Mouse (Mus musculus) hindbrain, embryonic 16.5 days (tissue): ENCODE results near the gene Atcay. TPM values are rescaled to one million over a fixed set of nuclear protein-coding genes. Genes with fewer than 3 reads are reported as not detected.
A peak's percentile ranks its signal among the peaks of the same experiment; 100 is the strongest.
"Not testable (repeated sequence)": the region's sequence is repeated elsewhere in the genome, so short reads cannot be mapped to it uniquely, and the experiment has no call there.

Experiments used
- ATAC-seq: fragments of 200-750 bp; cut with Nextera tagmentation; 2 replicates; pipeline ENCODE4 v1.8.0; 2017; ENCODE audit warnings: moderate TSS enrichment, moderate library complexity
- H3K27ac ChIP-seq: fragments of 300-500 bp; sonication (generic); 2 replicates; pipeline ENCODE4 v1.5.1; 2014; ENCODE audit warnings: low read depth, mild to moderate bottlenecking, control low read depth, low read length, moderate library complexity
- H3K27me3 ChIP-seq: fragments of 300-500 bp; sonication (generic); replicated peaks from 2 replicates; pipeline ENCODE4 v1.6.1; 2014; ENCODE audit warnings: low read length; ENCODE audit not compliant: control insufficient read depth, insufficient read depth
- H3K36me3 ChIP-seq: fragments of 300-500 bp; sonication (generic); 2 replicates; pipeline ENCODE4 v1.6.1; 2014; ENCODE audit warnings: mild to moderate bottlenecking, low read length, moderate library complexity, mixed read lengths; ENCODE audit not compliant: control insufficient read depth, insufficient read depth
- H3K4me1 ChIP-seq: fragments of 300-500 bp; sonication (generic); 2 replicates; pipeline ENCODE4 v1.6.1; 2014; ENCODE audit warnings: low read depth, low read length; ENCODE audit not compliant: control insufficient read depth, insufficient read depth
- H3K4me2 ChIP-seq: fragments of 300-500 bp; sonication (generic); 2 replicates; pipeline ENCODE4 v1.6.1; 2014; ENCODE audit warnings: mild to moderate bottlenecking, low read length, control low read depth, moderate library complexity
- H3K4me3 ChIP-seq: fragments of 300-500 bp; sonication (generic); 2 replicates; pipeline ENCODE4 v1.5.1; 2014; ENCODE audit warnings: mild to moderate bottlenecking, low read length, control low read depth, moderate library complexity
- H3K9ac ChIP-seq: fragments of 300-500 bp; sonication (generic); 2 replicates; pipeline ENCODE4 v1.6.1; 2014; ENCODE audit warnings: low read depth, mild to moderate bottlenecking, control low read depth, low read length, moderate library complexity
- H3K9me3 ChIP-seq: fragments of 300-500 bp; sonication (generic); 2 replicates; pipeline ENCODE4 v1.6.1; 2014; ENCODE audit warnings: mild to moderate bottlenecking, low read length, moderate library complexity; ENCODE audit not compliant: control insufficient read depth
- WGBS: fragments of 180-500 bp; shearing (Covaris S2); extraction: QIAGEN DNeasy Blood & Tissue Kit; methylation state at CpG from one replicate; pipeline ENCODE4 v1.1.7; 2014; 5-methylcytosine and 5-hydroxymethylcytosine counted together
- polyA plus RNA-seq: library from polyadenylated mRNA; unstranded; fragments of >200 nt; fragmentation: Nextera tagmentation; extraction: Ambion mirVana; gene quantifications from 2 replicates; pipeline ENCODE4 v1.2.1, GENCODE M21; 2015

The Atcay gene
- polyA plus RNA-seq, 1 experiment from 2014 or later, result 85.6 TPM

DNA sequence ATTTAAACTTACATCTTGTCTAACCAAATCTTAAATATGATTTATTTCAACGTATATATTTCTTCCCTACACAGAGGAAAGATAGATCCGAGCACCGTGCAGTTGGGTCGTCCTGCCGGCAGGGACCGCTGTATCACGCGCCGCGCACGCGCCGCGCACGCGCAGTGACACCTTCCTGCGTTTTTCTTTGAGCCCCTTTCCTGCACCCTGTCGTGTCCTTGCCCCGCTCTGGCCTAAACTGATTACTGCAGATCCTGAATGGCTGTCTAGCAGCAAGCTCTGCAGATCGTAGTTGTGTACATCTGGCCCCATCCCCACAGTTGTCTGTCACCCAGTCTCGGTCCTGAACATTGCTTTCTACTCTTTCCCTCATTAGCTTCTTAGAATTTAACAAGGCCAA lies 57.5 kb downstream of the Atcay start:
- H3K9me3 ChIP-seq, result no peaks in the 10 kb centered on the region
- H3K27me3 ChIP-seq, result no peaks in the 10 kb centered on the region
- peak overlapping the region; percentile 85 for H3K27ac ChIP-seq
- peak overlapping the region; percentile 14 for H3K4me3 ChIP-seq
- H3K4me2 ChIP-seq, result peak overlapping the region; percentile 55
- 6% methylated on average over 21 of the region's 21 CpGs for WGBS
- peak; percentile 12 for ATAC-seq
- H3K36me3 ChIP-seq, result peaks cover 6% of the 10 kb centered on the region; the same call in 1 of the 2 replicates
- peaks cover 42% of the 10 kb centered on the region for H3K4me1 ChIP-seq
- peak overlapping the region; percentile 63 for H3K9ac ChIP-seq

DNA sequence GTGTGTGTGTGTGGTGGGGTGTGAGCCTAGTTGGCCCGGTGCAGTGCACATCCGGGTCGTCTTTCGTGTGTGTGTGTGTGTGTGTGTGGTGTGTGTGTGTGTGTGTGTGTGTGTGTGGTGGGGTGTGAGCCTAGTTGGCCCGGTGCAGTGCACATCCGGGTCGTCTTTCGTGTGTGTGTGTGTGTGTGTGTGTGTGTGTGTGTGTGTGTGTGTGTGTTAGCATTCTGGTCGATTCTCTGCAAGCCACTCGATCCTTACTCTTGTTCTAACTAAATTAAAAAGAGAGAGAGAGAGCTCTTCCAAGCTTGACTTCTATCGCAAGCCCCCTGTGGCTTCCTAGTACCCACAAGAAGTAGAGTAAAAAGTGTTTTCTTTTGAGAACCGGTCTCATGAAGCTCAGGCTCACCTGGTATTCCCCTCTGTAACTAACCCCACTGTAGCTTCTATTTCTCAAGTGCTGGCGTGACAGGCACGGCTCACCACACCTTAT lies 61.2 kb downstream of the Atcay start:
- WGBS, result 39% methylated on average over 6 of the region's 14 CpGs
- Histone ChIP-seq H3K4me2 (peak overlapping the region; percentile 0; the same call in 1 of the 2 replicates), H3K4me1 (peaks cover 34% of the 10 kb centered on the region)
- H3K4me3 ChIP-seq, H3K27ac ChIP-seq, H3K36me3 ChIP-seq, ATAC-seq, H3K9me3 ChIP-seq, H3K9ac ChIP-seq, H3K27me3 ChIP-seq: not testable (repeated sequence)

DNA sequence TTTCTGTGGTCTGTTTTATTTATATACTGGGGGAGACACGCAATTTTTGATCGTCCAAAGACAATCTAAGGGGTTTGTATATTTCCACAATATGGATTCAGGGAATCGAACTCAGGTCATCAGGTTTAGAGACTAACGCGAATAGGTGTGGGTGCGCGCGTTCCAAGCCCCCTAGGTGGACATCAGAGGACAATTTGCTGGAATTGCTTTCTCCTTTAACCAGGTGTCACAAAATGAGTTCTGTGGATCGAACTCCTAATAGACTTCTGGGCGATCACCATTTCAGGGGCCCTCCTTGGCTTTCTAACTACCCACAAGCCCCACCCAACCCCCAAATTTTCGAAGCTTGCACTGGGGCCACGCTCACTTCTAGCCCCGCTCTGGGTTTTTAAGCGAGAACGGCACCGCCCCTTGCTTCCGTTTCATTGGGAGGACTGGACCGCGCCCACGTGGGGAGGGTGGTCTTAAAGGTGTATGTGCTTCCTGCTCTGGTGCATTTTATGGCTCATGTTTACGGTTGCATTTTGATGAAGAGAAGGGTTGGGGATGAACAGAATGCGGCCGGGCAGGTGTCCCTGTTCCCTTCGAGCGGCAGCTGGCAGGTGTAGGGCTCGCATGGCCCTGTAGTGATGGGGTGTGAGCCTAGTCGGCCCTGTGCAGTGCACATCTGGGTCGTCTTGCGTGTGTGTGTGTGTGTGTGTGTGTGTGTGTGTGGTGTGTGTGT lies 62.0 kb downstream of the Atcay start:
- Histone ChIP-seq H3K9me3 (no peaks in the 10 kb centered on the region), H3K36me3 (peaks cover under 1% of the 10 kb centered on the region; the same call in 1 of the 2 replicates), H3K27me3 (no peaks in the 10 kb centered on the region), H3K4me2 (peak overlapping the region; percentile 94), H3K9ac (peak overlapping the region; percentile 64), H3K4me3 (peak overlapping the region; percentile 40), H3K27ac (peak overlapping the region; percentile 80), H3K4me1 (peaks cover 26% of the 10 kb centered on the region)
- peak; percentile 44 for ATAC-seq
- 6% methylated on average over 29 of the region's 29 CpGs for WGBS

DNA sequence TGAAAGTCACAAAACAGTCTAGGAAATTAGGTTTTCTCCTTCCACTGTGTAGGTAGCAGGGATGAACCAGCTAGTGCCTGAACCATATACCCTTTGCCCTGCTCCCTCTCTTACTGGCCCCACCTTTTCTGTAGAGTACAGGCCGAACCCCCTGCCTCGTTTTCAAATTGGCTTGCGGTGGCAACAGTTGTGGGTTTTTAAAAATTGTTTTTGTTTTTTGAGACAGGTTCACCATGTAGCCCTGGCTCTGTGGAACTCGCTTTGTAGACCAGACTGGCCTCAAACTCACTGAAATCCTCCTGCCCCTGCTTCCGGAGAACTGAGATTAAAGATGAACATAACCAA lies 62.6 kb downstream of the Atcay start:
- Histone ChIP-seq H3K4me1 (peaks cover 21% of the 10 kb centered on the region), H3K9me3 (no peaks in the 10 kb centered on the region), H3K27me3 (no peaks in the 10 kb centered on the region), H3K4me3 (peak overlapping the region; percentile 40), H3K27ac (peak overlapping the region; percentile 80), H3K4me2 (peak overlapping the region; percentile 94), H3K9ac (peak overlapping the region; percentile 64), H3K36me3 (peaks cover 5% of the 10 kb centered on the region; the same call in 1 of the 2 replicates)
- WGBS, result 5% methylated on average over 5 of the region's 5 CpGs
- ATAC-seq, result peak; percentile 49

DNA sequence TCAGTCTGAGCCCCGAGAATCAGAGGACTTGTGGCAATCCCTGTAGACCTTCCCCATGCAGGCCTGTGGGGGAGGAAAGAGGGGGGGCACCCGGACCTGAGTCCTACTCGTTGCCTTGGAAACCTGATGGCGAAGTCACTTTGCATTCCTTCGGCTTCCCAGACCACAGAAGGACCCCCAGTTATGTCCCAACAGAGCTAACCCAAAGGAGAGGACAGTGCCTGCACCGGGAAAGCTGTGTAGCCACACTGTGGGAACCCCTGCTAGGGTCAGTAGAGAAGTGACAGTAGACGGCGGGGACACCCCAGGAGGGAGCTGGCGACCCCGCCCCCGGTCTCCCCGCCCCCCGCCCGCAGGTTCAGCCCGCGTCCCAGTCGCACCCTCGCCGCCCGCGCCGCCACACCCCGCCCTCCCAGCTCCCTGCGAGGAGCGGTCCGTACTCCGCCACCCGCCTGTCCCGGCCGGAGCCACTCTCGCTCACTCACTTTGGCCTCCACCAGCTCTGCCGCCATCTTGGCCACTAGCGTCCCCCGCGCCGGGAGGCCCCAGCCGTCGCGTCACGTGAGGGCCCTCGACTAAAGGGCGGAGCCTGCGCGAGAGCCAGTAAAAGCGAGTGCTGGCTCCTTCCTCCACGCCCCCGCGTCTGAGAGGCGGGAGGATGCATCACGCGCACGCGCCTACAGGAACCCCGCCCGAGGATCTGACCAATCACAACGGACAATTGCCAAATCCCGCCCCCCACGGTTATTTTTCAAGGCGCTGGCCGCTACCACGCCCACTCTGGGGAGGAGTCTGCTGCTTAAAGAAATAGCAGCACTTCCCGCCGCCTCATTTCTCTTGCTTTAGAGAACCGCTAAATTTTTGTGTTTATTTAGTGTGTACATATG lies 63.2 kb downstream of the Atcay start, which contains the start of gene Pias4:
Gene Pias4, minus strand, starts transcription at position 724 of the 887 bp plus-strand sequence.
- ATAC-seq, result peak; percentile 86
- Histone ChIP-seq H3K27ac (peak within 1 kb of the TSS; percentile 80), H3K36me3 (peaks cover 5% of the 10 kb centered on the region; the same call in 1 of the 2 replicates), H3K4me1 (peaks cover 18% of the 10 kb centered on the region), H3K9me3 (no peaks in the 10 kb centered on the region), H3K27me3 (no peaks in the 10 kb centered on the region), H3K4me3 (peak within 1 kb of the TSS; percentile 81), H3K9ac (peak within 1 kb of the TSS; percentile 85), H3K4me2 (peak within 1 kb of the TSS; percentile 94)
- 0% methylated on average over 59 of the region's 64 CpGs for WGBS

DNA sequence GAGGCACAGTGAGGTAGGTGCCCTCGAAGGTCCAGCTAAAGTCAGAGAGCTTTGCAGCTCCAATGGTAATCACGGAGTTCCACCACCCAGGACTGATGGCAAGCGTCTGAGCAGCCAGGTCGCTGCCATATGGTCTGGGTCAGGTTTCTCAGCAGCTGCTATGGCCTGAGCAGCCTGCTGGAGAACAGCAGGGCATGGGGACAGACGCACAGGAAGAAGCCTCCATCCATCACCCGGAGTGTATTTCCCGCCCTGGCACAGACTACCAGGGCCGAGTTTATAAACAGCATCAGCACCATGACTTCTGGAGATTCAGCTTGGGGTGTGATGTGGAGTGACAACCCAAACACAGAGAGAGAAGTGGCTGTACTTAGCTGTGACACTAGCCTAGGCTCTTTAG lies 65.5 kb downstream of the Atcay start:
- Histone ChIP-seq H3K4me1 (peaks cover 18% of the 10 kb centered on the region), H3K4me3 (no peak overlapping the region), H3K9me3 (no peaks in the 10 kb centered on the region), H3K9ac (no peak overlapping the region), H3K4me2 (no peak overlapping the region), H3K36me3 (peaks cover 14% of the 10 kb centered on the region; the same call in 1 of the 2 replicates), H3K27me3 (no peaks in the 10 kb centered on the region), H3K27ac (no peak overlapping the region)
- no peak for ATAC-seq
- WGBS, result 77% methylated on average over 8 of the region's 8 CpGs

DNA sequence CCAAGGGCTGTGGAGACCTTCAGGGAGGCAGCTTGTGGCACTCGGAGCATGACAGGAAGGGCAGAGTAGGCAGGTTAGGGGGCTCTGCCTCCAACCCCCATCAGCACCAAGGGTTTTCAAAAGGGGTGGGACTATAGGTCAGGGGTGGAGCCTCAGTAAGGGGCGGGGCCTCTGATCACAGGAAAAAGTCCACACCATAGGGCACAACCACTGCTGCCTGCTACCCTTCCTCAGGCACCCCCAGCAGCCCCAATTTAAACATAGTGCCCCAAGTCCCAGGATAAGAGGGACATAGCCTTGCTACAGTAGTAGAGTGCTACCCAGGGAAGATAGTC lies 68.3 kb downstream of the Atcay start:
- Histone ChIP-seq H3K4me1 (peaks cover 13% of the 10 kb centered on the region), H3K27me3 (no peaks in the 10 kb centered on the region), H3K4me3 (no peak overlapping the region), H3K4me2 (no peak overlapping the region), H3K27ac (no peak overlapping the region), H3K9me3 (no peaks in the 10 kb centered on the region), H3K36me3 (peaks cover 19% of the 10 kb centered on the region), H3K9ac (no peak overlapping the region)
- ATAC-seq, result no peak
- 71% methylated on average over 2 of the region's 2 CpGs for WGBS

DNA sequence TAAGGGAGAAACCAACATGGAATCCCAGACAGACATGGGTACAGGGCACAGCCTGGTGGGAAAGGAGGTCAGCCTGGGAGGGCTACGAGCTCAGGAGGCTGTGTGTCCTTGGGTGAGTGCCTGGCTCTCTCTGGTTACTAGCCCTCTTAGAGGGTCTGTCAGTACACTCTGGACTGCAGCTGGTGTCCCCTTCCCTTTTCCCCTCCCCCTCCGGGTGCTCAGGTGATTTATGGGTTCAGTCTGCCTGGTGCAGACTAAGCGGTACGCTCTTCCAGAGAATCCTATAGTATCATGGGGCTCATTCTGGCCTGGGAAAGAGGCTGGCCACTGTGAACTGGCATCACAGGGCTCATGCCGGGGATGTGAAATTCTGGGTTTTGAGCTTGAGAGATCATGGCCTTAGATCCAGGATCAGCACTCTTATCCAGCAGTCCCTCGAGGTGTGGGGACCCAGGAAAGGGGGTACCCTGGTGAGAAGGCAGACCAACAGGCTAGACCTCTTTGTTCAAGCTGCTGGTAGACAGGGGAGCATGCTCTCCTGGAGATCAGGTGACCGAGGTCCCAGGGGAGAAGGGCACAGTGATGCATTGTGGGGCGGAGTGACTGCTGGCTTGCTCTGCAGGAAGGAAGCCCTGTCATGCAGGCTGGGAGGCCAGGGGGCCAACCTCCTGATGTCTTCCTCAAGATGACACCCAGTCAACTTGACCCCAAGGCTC lies 68.9 kb downstream of the Atcay start:
- Histone ChIP-seq H3K9ac (no peak overlapping the region; the same call in 1 of the 2 replicates), H3K36me3 (peaks cover 24% of the 10 kb centered on the region), H3K27me3 (no peaks in the 10 kb centered on the region), H3K27ac (no peak overlapping the region), H3K4me2 (no peak overlapping the region), H3K9me3 (no peaks in the 10 kb centered on the region), H3K4me1 (peaks cover 10% of the 10 kb centered on the region), H3K4me3 (no peak overlapping the region)
- ATAC-seq, result no peak
- WGBS, result 74% methylated on average over 8 of the region's 8 CpGs
